Mouse (Mus musculus) frontal cortex, postnatal 36 days (tissue): Measurements from ENCODE around the gene Pdcd1lg2.
"Not testable (repeated sequence)": the region's sequence is repeated elsewhere in the genome, so short reads cannot be mapped to it uniquely, and the experiment has no call there.

Experiments used
- DNase-seq, 2 experiments: peaks; one replicate each; pipeline ENCODE4 v3.0.0; 2022; ENCODE audit warnings: low spot score in 2 of 2

Gene Pdcd1lg2

GRCm38 (mm10) chr19:29383368-29383767, 27.4 kb upstream of the Pdcd1lg2 start:
- DNase-seq, result no peak

- DNase-seq, result no peak
Observed at GRCm38 (mm10) chr19:29384412-29384811, 26.3 kb upstream of the Pdcd1lg2 start.

- no peak for DNase-seq
Observed at GRCm38 (mm10) chr19:29384994-29385393, 25.7 kb upstream of the Pdcd1lg2 start.

- no peak for DNase-seq
Observed at GRCm38 (mm10) chr19:29385822-29386221, 24.9 kb upstream of the Pdcd1lg2 start.

GRCm38 (mm10) chr19:29388818-29389217, 21.9 kb upstream of the Pdcd1lg2 start:
- no peak for DNase-seq

- DNase-seq, result no peak
Observed at GRCm38 (mm10) chr19:29390483-29390882, 20.2 kb upstream of the Pdcd1lg2 start.

- no peak for DNase-seq
Observed at GRCm38 (mm10) chr19:29391279-29391678, 19.4 kb upstream of the Pdcd1lg2 start.

- DNase-seq, result no peak
Observed at GRCm38 (mm10) chr19:29393333-29393732, 17.4 kb upstream of the Pdcd1lg2 start.

GRCm38 (mm10) chr19:29394721-29395120, 16.0 kb upstream of the Pdcd1lg2 start:
- no peak for DNase-seq

- no peak for DNase-seq
Observed at GRCm38 (mm10) chr19:29396353-29396752, 14.4 kb upstream of the Pdcd1lg2 start.

GRCm38 (mm10) chr19:29399786-29400185, 10.9 kb upstream of the Pdcd1lg2 start:
- DNase-seq, result no peak

GRCm38 (mm10) chr19:29400466-29400865, 10.3 kb upstream of the Pdcd1lg2 start:
- DNase-seq, result no peak

GRCm38 (mm10) chr19:29402621-29403020, 8.1 kb upstream of the Pdcd1lg2 start:
- no peak for DNase-seq

GRCm38 (mm10) chr19:29403251-29403650, 7.5 kb upstream of the Pdcd1lg2 start:
- DNase-seq, result no peak

- DNase-seq, result peak in 1 of 2 experiments; percentile 15
Observed at GRCm38 (mm10) chr19:29405388-29405787, 5.3 kb upstream of the Pdcd1lg2 start.

GRCm38 (mm10) chr19:29406042-29407017, 4.4 kb upstream of the Pdcd1lg2 start:
- DNase-seq, result no peak

GRCm38 (mm10) chr19:29412476-29413420, 2.0 kb downstream of the Pdcd1lg2 start:
- DNase-seq, result peak in 1 of 2 experiments; percentile 23

GRCm38 (mm10) chr19:29414513-29414912, 3.8 kb downstream of the Pdcd1lg2 start:
- no peak for DNase-seq

GRCm38 (mm10) chr19:29414917-29415316, 4.2 kb downstream of the Pdcd1lg2 start:
- DNase-seq, result not testable (repeated sequence)

GRCm38 (mm10) chr19:29416393-29416902, 5.7 kb downstream of the Pdcd1lg2 start:
- no peak for DNase-seq

- no peak for DNase-seq
Observed at GRCm38 (mm10) chr19:29417188-29417587, 6.5 kb downstream of the Pdcd1lg2 start.

- DNase-seq, result no peak
Observed at GRCm38 (mm10) chr19:29417894-29418293, 7.2 kb downstream of the Pdcd1lg2 start.
